Mouse (Mus musculus) G1E (cell line): ENCODE measurements around the gene Cacna1c.

Source experiments
- CTCF ChIP-seq: IDR thresholded peaks from 2 replicates; pipeline ENCODE4 v1.5.1; 2012; ENCODE audit warnings: low read depth, low read length, inconsistent platforms, mixed read lengths
- GATA1 ChIP-seq: IDR thresholded peaks from 2 replicates; pipeline ENCODE4 v1.6.1; 2012; ENCODE audit warnings: borderline replicate concordance, low read length, inconsistent platforms, mixed read lengths
- GATA2 ChIP-seq: IDR thresholded peaks from 2 replicates; pipeline ENCODE4 v1.6.1; 2012; ENCODE audit warnings: low read depth, low read length, inconsistent platforms, borderline replicate concordance
- TAL1 ChIP-seq: conservative IDR thresholded peaks from 2 replicates; pipeline ENCODE4 v1.6.1; 2012; ENCODE audit warnings: low read depth, low read length, inconsistent platforms, mixed read lengths

DNA sequence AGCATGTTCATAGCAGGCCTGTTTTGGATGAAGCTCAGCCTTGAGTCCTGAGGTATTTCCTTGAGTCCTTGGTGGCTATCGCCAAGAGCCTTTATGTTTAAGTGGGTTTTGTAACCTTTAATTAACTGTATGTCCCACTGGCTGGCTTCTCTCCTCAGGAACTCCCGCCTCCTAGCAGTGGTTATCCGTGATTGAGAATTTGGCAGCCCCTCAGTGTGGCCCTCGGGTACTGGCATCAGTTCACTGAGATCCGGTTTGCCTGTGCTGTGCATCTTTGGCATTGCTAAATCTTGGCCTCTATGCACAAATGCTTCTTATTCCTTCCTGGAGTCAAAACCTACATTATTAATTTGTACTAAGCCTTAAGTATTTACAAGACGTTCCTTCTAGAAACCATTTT, 587.3 kb downstream of the Cacna1c start:
- TF ChIP-seq CTCF: no peak
- no peak for TF ChIP-seq GATA1
- TF ChIP-seq TAL1: no peak
- no peak for TF ChIP-seq GATA2
